Mouse (Mus musculus): ENCODE data around the gene Dnmt3a. TPM values are rescaled to one million over a fixed set of nuclear protein-coding genes. Genes with fewer than 3 reads are reported as not detected.

Dnmt3a gene
- total RNA-seq, 4 experiments from 2014 or later = 43.3 to 60.4 (median 52.8) TPM

Other genes starting within 250 kb of the Dnmt3a start
- gene Dtnb, start 233.6 kb upstream of the Dnmt3a start, total RNA-seq (2022) = 1 to 10 TPM; 1.4 to 9.8 (median 5.4) TPM
- gene Pomc, start 148.9 kb downstream of the Dnmt3a start, total RNA-seq (2022) = under 1 TPM in 1 of 4 experiments, not detected in 3; 0.24 TPM
- 1 to 10 TPM; 2.0 to 5.9 (median 3.4) TPM for gene Efr3b, start 232.9 kb downstream of the Dnmt3a start, total RNA-seq (2022)

Measured in gastrocnemius, adult 8-10 months (tissue).